Mouse (Mus musculus) spleen, embryonic (tissue): ENCODE measurements around the gene Nlgn3.

Experiments used
- CTCF ChIA-PET: fragments of 350-600 bp; sonication (Branson Sonifier 250); formaldehyde crosslinking; loops from one replicate; lab custom pipeline; 2022; lab: Charles Lee

The Nlgn3 gene

GRCm38 (mm10) chrX:101370573-101370972 lies 71.6 kb downstream of the Nlgn3 start:
- CTCF ChIA-PET = no interaction called here

- CTCF ChIA-PET = no interaction called here
These were observed 74.0 kb downstream of the Nlgn3 start for GRCm38 (mm10) chrX:101372946-101373345.
